Mouse (Mus musculus): ENCODE measurements around the gene Pth2.

DNA sequence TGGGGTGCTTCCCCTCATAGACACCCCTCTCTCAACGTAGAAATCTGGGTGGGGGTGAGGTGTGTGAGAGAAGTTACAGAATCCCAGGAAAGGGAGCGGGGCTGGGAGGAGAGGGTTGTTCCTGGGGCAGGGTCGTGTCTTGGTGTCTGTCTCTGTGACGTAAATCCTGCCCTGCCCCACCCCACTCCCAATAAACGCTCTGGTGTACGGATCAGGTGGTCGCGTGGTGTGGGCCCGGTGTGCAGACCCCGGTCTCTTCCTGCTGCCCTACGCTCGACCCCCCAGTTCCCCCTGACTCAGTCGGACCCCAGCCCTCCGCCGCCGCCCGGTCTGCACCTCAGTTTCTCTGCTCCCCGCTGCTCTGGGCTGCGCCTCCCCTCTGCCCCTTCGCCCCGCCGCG lies 4.9 kb upstream of the Pth2 start:
- TF ChIP-seq POLR2A (IDR thresholded peaks at IDR 0.05; ENCODE audit: borderline replicate concordance, control insufficient read depth, low read depth, low read length): no peak
- no peak for TF ChIP-seq CTCF (IDR thresholded peaks at IDR 0.05; ENCODE audit: control insufficient read depth, insufficient read depth, low read length)

Data from bone marrow, adult 2 months (tissue).